Mouse (Mus musculus) lung, embryonic 15.5 days (tissue): ENCODE measurements at regions not wholly inside any gene's neighbourhood (a gene's known extent, or its start where the extent isn't known, plus 50 kb on each side); places are given as distances from the start of the nearest gene placed in this dataset.

ENCODE experiments used
- ATAC-seq: fragments of 200-750 bp; cut with Nextera tagmentation; 2 replicates; pipeline ENCODE4 v1.8.0; 2017; ENCODE audit warnings: moderate number of reproducible peaks, borderline replicate concordance; ENCODE audit not compliant: low FRiP score, low TSS enrichment; ENCODE audit errors: extremely low read depth
- H3K27ac ChIP-seq: fragments of 300-500 bp; sonication (generic); 2 replicates; pipeline ENCODE4 v1.5.1; 2015; ENCODE audit warnings: moderate library complexity, mild to moderate bottlenecking, inconsistent platforms
- H3K27me3 ChIP-seq: fragments of 300-500 bp; sonication (generic); 2 replicates; pipeline ENCODE4 v1.6.1; 2015; ENCODE audit warnings: inconsistent platforms
- H3K36me3 ChIP-seq: fragments of 300-500 bp; sonication (generic); 2 replicates; pipeline ENCODE4 v1.6.1; 2015; ENCODE audit warnings: inconsistent platforms
- H3K4me1 ChIP-seq: fragments of 300-500 bp; sonication (generic); 2 replicates; pipeline ENCODE4 v1.6.1; 2015; ENCODE audit warnings: inconsistent platforms
- H3K4me2 ChIP-seq: fragments of 300-500 bp; sonication (generic); 2 replicates; pipeline ENCODE4 v1.6.1; 2015; ENCODE audit warnings: inconsistent platforms, mild to moderate bottlenecking, moderate library complexity
- H3K4me3 ChIP-seq: fragments of 300-500 bp; sonication (generic); 2 replicates; pipeline ENCODE4 v1.5.1; 2015; ENCODE audit warnings: mild to moderate bottlenecking, inconsistent platforms
- H3K9ac ChIP-seq: fragments of 300-500 bp; sonication (generic); 2 replicates; pipeline ENCODE4 v1.6.1; 2015; ENCODE audit warnings: inconsistent platforms
- H3K9me3 ChIP-seq: fragments of 300-500 bp; sonication (generic); 2 replicates; pipeline ENCODE4 v1.6.1; 2016; ENCODE audit warnings: inconsistent platforms
- WGBS: fragments of 180-500 bp; shearing (Covaris S2); methylation state at CpG from one replicate; pipeline ENCODE4 v1.1.7; 2015; 5-methylcytosine and 5-hydroxymethylcytosine counted together

GRCm38 (mm10) chr12:86818201-86818600 is 66.4 kb downstream of the Irf2bpl start:
- Histone ChIP-seq H3K4me3 (no peak overlapping the region), H3K27ac (peak overlapping the region; percentile 61; the same call in 1 of the 2 replicates), H3K4me1 (peaks cover 45% of the 10 kb centered on the region), H3K4me2 (no peak overlapping the region), H3K27me3 (no peaks in the 10 kb centered on the region), H3K9ac (no peak overlapping the region), H3K9me3 (no peaks in the 10 kb centered on the region), H3K36me3 (no peaks in the 10 kb centered on the region)
- WGBS: 15% methylated on average over 2 of the region's 2 CpGs
- ATAC-seq: no peak

GRCm38 (mm10) chr12:86816702-86817610 is 67.6 kb downstream of the Irf2bpl start:
- Histone ChIP-seq H3K4me3 (no peak overlapping the region), H3K27ac (peak overlapping the region; percentile 58), H3K36me3 (no peaks in the 10 kb centered on the region), H3K9me3 (no peaks in the 10 kb centered on the region), H3K27me3 (no peaks in the 10 kb centered on the region), H3K4me1 (peaks cover 42% of the 10 kb centered on the region), H3K4me2 (no peak overlapping the region), H3K9ac (no peak overlapping the region)
- no peak for ATAC-seq
- WGBS: 26% methylated on average over 11 of the region's 11 CpGs

GRCm38 (mm10) chr12:86816171-86816701 is 68.4 kb downstream of the Irf2bpl start:
- peaks cover 49% of the 10 kb centered on the region for H3K4me1 ChIP-seq
- H3K4me3 ChIP-seq: no peak overlapping the region
- H3K9me3 ChIP-seq: no peaks in the 10 kb centered on the region
- no peaks in the 10 kb centered on the region for H3K36me3 ChIP-seq
- no peak for ATAC-seq
- H3K9ac ChIP-seq: no peak overlapping the region
- H3K4me2 ChIP-seq: no peak overlapping the region
- 12% methylated on average over 6 of the region's 6 CpGs for WGBS
- peak overlapping the region; percentile 58 for H3K27ac ChIP-seq
- no peaks in the 10 kb centered on the region for H3K27me3 ChIP-seq

DNA sequence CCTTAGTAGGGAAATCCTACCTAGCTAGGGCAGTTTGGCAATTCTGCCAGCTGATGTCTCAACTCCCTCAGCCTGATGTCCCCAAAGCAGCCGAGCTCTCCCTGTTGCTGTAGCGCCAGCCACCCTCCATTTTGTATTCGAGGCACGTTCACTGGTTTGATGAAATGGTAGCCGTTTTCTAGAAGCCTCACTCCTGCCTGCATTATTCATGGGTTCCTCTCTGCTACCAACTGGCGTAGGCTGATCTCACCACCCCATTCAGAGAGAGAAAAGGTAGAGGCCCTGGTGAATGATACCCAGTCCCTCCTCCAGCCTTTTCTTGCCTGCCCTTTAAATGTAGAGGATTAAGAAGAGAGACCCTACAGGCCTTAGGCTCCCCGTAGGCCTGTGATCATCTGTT is 69.9 kb downstream of the Irf2bpl start:
- no peak for ATAC-seq
- H3K4me1 ChIP-seq: peaks cover 61% of the 10 kb centered on the region
- no peak overlapping the region for H3K27ac ChIP-seq
- WGBS: 87% methylated on average over 7 of the region's 7 CpGs
- H3K9me3 ChIP-seq: no peaks in the 10 kb centered on the region
- H3K9ac ChIP-seq: no peak overlapping the region
- no peak overlapping the region for H3K4me3 ChIP-seq
- no peak overlapping the region for H3K4me2 ChIP-seq
- H3K36me3 ChIP-seq: no peaks in the 10 kb centered on the region
- no peaks in the 10 kb centered on the region for H3K27me3 ChIP-seq
